Mouse (Mus musculus): ENCODE results near the gene Csmd2.

GRCm38 (mm10) chr4:127999281-127999680 lies 11.6 kb downstream of the Csmd2 start:
- TF ChIP-seq CTCF (conservative IDR thresholded peaks at IDR 0.05; ENCODE audit: insufficient read depth, insufficient read length, low read depth, low read length) (no peak), POLR2A (IDR thresholded peaks at IDR 0.05; ENCODE audit: low read depth, low read length) (no peak)
